Mouse (Mus musculus): ENCODE data around the gene Pip5k1a.
"Not testable (repeated sequence)": the region's sequence is repeated elsewhere in the genome, so short reads cannot be mapped to it uniquely, and the experiment has no call there.

The Pip5k1a gene

GRCm38 (mm10) chr3:95112760-95113159 lies 6.0 kb upstream of the Pip5k1a start:
- no peak for DNase-seq (ENCODE audit: low read depth, low spot score)

- peak; percentile 93 for DNase-seq (ENCODE audit: low read depth, low spot score)
Observed at GRCm38 (mm10) chr3:95110911-95111726, 4.4 kb upstream of the Pip5k1a start, which contains the start of gene Vps72. TSS of gene Vps72 (plus strand) at chr3:95111022.

- DNase-seq (ENCODE audit: low read depth, low spot score), result no peak
Observed at GRCm38 (mm10) chr3:95107898-95108297, 1.2 kb upstream of the Pip5k1a start.

GRCm38 (mm10) chr3:95107308-95107707 lies 578 bp upstream of the Pip5k1a start:
- DNase-seq (ENCODE audit: low read depth, low spot score), result not testable (repeated sequence)

GRCm38 (mm10) chr3:95105586-95106337 lies 968 bp downstream of the Pip5k1a start:
- no peak for DNase-seq (ENCODE audit: low read depth, low spot score)

- DNase-seq (ENCODE audit: low read depth, low spot score), result no peak
Observed at GRCm38 (mm10) chr3:95105121-95105520, 1.6 kb downstream of the Pip5k1a start.

- DNase-seq (ENCODE audit: low read depth, low spot score), result no peak
Observed at GRCm38 (mm10) chr3:95100854-95101253, 5.9 kb downstream of the Pip5k1a start.

GRCm38 (mm10) chr3:95088071-95088470 lies 18.7 kb downstream of the Pip5k1a start:
- DNase-seq (ENCODE audit: low read depth, low spot score), result no peak

- no peak for DNase-seq (ENCODE audit: low read depth, low spot score)
Observed at GRCm38 (mm10) chr3:95071606-95072005, 35.1 kb downstream of the Pip5k1a start.

- no peak for DNase-seq (ENCODE audit: low read depth, low spot score)
Observed at GRCm38 (mm10) chr3:95066570-95066969, 40.2 kb downstream of the Pip5k1a start.

- DNase-seq (ENCODE audit: low read depth, low spot score), result no peak
Observed at GRCm38 (mm10) chr3:95066095-95066494, 40.6 kb downstream of the Pip5k1a start.

GRCm38 (mm10) chr3:95065553-95065952 lies 41.2 kb downstream of the Pip5k1a start:
- DNase-seq (ENCODE audit: low read depth, low spot score), result no peak

GRCm38 (mm10) chr3:95063741-95064140 lies 43.0 kb downstream of the Pip5k1a start:
- no peak for DNase-seq (ENCODE audit: low read depth, low spot score)

GRCm38 (mm10) chr3:95058078-95058477 lies 48.7 kb downstream of the Pip5k1a start:
- no peak for DNase-seq (ENCODE audit: low read depth, low spot score)

GRCm38 (mm10) chr3:95056275-95056674 lies 50.5 kb downstream of the Pip5k1a start:
- no peak for DNase-seq (ENCODE audit: low read depth, low spot score)

GRCm38 (mm10) chr3:95054481-95055260 lies 52.1 kb downstream of the Pip5k1a start:
- DNase-seq (ENCODE audit: low read depth, low spot score), result peak; percentile 10

- DNase-seq (ENCODE audit: low read depth, low spot score), result peak; percentile 54
Observed at GRCm38 (mm10) chr3:95053701-95054100, 53.0 kb downstream of the Pip5k1a start.

- DNase-seq (ENCODE audit: low read depth, low spot score), result peak; percentile 71
Observed at GRCm38 (mm10) chr3:95052959-95053358, 53.8 kb downstream of the Pip5k1a start.

- no peak for DNase-seq (ENCODE audit: low read depth, low spot score)
Observed at GRCm38 (mm10) chr3:95047914-95048313, 58.8 kb downstream of the Pip5k1a start.

GRCm38 (mm10) chr3:95046462-95047057 lies 60.2 kb downstream of the Pip5k1a start:
- no peak for DNase-seq (ENCODE audit: low read depth, low spot score)

- no peak for DNase-seq (ENCODE audit: low read depth, low spot score)
Observed at GRCm38 (mm10) chr3:95043251-95043650, 63.5 kb downstream of the Pip5k1a start.
